Mouse (Mus musculus) intestine, embryonic 15.5 days (tissue): ENCODE results near the gene Cish. TPM values are rescaled to one million over a fixed set of nuclear protein-coding genes. Genes with fewer than 3 reads are reported as not detected.

ENCODE experiments used
- ATAC-seq: fragments of 200-750 bp; cut with Nextera tagmentation; 2 replicates; pipeline ENCODE4 v1.8.0; 2017; ENCODE audit warnings: moderate TSS enrichment, moderate library complexity
- H3K27ac ChIP-seq: fragments of 300-500 bp; sonication (generic); 2 replicates; pipeline ENCODE4 v1.5.1; 2015; ENCODE audit warnings: mild to moderate bottlenecking, inconsistent platforms
- H3K27me3 ChIP-seq: fragments of 300-500 bp; sonication (generic); replicated peaks from 2 replicates; pipeline ENCODE4 v1.6.1; 2015; ENCODE audit warnings: inconsistent platforms
- H3K36me3 ChIP-seq: fragments of 300-500 bp; sonication (generic); 2 replicates; pipeline ENCODE4 v1.6.1; 2015; ENCODE audit warnings: inconsistent platforms
- H3K4me1 ChIP-seq: fragments of 300-500 bp; sonication (generic); replicated peaks from 2 replicates; pipeline ENCODE4 v1.6.1; 2015; ENCODE audit warnings: inconsistent platforms
- H3K4me2 ChIP-seq: fragments of 300-500 bp; sonication (generic); replicated peaks from 2 replicates; pipeline ENCODE4 v1.6.1; 2015; ENCODE audit warnings: mild to moderate bottlenecking, inconsistent platforms
- H3K4me3 ChIP-seq: fragments of 300-500 bp; sonication (generic); replicated peaks from 2 replicates; pipeline ENCODE4 v1.5.1; 2015; ENCODE audit warnings: inconsistent platforms
- H3K9ac ChIP-seq: fragments of 300-500 bp; sonication (generic); 2 replicates; pipeline ENCODE4 v1.6.1; 2015; ENCODE audit warnings: inconsistent platforms
- H3K9me3 ChIP-seq: fragments of 300-500 bp; sonication (generic); 2 replicates; pipeline ENCODE4 v1.6.1; 2016; ENCODE audit warnings: inconsistent platforms
- WGBS: fragments of 180-500 bp; shearing (Covaris S2); methylation state at CpG from one replicate; pipeline ENCODE4 v1.1.7; 2015; 5-methylcytosine and 5-hydroxymethylcytosine counted together
- polyA plus RNA-seq: library from polyadenylated mRNA; unstranded; fragments of >200 nt; fragmentation: Nextera tagmentation; extraction: Ambion mirVana; gene quantifications from 2 replicates; pipeline ENCODE4 v1.2.1, GENCODE M21; 2015

Cish gene
- polyA plus RNA-seq, 1 experiment from 2014 or later: 16.8 TPM

DNA sequence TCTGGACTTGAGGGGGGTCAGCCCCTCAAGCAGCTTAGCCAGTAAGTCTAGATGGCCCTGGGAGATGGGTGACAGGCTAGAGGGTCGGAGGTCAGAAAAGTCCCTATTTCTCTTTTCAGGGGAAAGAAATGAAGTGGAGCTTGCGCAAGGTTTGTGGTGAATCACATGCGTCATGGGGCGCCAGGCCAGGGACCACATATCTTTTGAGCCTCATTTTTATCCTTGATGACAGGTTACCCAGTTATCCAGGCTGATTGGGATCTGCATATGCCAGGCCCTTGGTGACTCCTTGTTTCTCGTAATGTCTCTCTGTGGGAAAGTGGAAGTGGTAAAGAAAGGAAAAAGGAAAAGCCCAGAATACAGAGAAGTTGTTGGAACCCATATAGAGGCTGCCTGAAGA is 31.9 kb upstream of the Cish start:
- Histone ChIP-seq H3K4me3 (no peak overlapping the region), H3K9ac (no peak overlapping the region), H3K9me3 (no peaks in the 10 kb centered on the region), H3K4me1 (no peaks in the 10 kb centered on the region), H3K36me3 (no peaks in the 10 kb centered on the region), H3K27ac (no peak overlapping the region), H3K4me2 (no peak overlapping the region), H3K27me3 (no peaks in the 10 kb centered on the region)
- no peak for ATAC-seq
- 91% methylated on average over 5 of the region's 5 CpGs for WGBS

DNA sequence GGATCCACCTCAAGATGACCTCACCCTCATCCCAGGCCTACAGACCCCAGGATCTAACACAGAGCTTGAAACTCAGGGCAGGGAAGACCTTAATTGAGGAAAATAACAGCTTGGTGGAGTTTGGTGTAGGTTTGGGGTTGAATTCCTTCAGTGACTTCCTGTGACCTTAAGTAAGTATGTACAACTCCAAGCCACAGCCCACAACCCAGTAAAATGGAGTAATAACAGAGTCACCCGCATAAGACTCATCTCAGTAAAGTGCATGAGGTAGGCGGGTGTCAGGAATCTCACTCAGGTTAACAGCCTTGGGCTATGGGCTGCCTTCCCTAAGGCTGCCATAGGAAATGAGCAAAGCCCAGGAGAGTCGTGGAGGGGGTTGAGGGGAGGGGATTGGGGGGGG is 31.1 kb upstream of the Cish start:
- no peak overlapping the region for H3K4me2 ChIP-seq
- no peak overlapping the region for H3K9ac ChIP-seq
- no peaks in the 10 kb centered on the region for H3K9me3 ChIP-seq
- H3K36me3 ChIP-seq: no peaks in the 10 kb centered on the region
- 54% methylated on average over 3 of the region's 3 CpGs for WGBS
- H3K4me3 ChIP-seq: no peak overlapping the region
- no peak for ATAC-seq
- H3K27ac ChIP-seq: no peak overlapping the region
- H3K27me3 ChIP-seq: no peaks in the 10 kb centered on the region
- no peaks in the 10 kb centered on the region for H3K4me1 ChIP-seq

DNA sequence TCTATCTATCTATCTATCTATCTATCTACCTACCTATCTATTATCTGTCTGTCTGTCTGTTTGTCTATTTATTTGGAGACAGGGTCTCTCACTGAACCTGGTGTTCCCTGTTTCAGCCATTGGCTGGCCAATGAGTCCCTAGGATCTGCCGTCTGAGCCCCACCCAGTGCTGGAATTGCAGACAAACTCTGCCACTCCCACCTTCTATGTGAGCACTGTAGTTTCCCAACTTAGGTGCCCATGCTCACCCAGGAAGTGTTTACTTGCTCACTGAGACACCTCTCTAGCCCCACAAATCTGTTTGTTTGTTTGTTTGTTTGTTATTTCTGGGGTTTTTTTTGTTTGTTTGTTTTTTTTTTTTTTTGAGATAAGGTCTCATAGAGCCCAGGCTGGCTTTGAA is 28.8 kb upstream of the Cish start:
- 39% methylated on average over 1 of the region's 1 CpGs for WGBS

DNA sequence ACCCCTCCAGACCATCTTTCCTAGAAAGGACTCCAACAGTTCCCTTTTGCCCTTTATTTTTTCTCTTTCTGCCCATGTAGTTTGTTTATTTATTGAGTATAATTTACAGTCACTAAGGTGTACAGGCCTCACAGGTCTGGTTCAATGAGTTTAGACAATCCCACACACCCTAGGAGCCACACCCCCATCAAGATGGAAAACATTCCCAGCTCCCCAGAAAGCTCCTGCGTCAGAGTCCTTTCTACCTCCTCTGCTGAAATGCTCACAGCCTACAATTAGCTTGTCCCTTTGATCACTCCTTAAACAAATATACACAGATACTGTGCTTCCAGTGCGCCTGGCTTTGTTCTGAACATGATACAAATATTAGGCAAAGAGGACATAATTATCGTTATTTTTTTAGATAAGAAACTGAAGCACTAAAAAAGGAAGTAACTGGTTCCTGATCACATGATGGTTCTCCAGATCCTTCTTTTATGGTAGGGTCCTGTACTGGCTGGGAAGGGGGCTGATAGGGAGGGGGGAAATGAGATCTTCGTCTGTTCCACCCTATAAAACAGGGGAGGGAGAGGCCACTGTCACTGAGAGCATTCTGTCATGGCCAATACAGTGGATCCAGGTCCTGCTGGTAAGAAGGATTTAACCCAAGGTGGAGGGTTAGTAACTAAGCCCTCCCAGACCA is 28.0 kb upstream of the Cish start:
- H3K27me3 ChIP-seq: no peaks in the 10 kb centered on the region
- no peaks in the 10 kb centered on the region for H3K4me1 ChIP-seq
- no peak overlapping the region for H3K4me3 ChIP-seq
- WGBS: 19% methylated on average over 4 of the region's 4 CpGs
- H3K36me3 ChIP-seq: no peaks in the 10 kb centered on the region
- H3K9ac ChIP-seq: no peak overlapping the region
- no peak overlapping the region for H3K4me2 ChIP-seq
- H3K27ac ChIP-seq: no peak overlapping the region
- H3K9me3 ChIP-seq: no peaks in the 10 kb centered on the region
- ATAC-seq: peak; percentile 35; the same call in 1 of the 2 replicates

More for the DNA sequence above, 28.8 kb upstream of the Cish start:
- Histone ChIP-seq H3K27me3 (no peaks in the 10 kb centered on the region), H3K9ac (no peak overlapping the region), H3K9me3 (no peaks in the 10 kb centered on the region), H3K4me1 (no peaks in the 10 kb centered on the region), H3K4me2 (no peak overlapping the region), H3K36me3 (no peaks in the 10 kb centered on the region), H3K27ac (no peak overlapping the region), H3K4me3 (no peak overlapping the region)
- ATAC-seq: 0 out of 2 replicates have a peak, but pooled peaks have one; percentile 64

DNA sequence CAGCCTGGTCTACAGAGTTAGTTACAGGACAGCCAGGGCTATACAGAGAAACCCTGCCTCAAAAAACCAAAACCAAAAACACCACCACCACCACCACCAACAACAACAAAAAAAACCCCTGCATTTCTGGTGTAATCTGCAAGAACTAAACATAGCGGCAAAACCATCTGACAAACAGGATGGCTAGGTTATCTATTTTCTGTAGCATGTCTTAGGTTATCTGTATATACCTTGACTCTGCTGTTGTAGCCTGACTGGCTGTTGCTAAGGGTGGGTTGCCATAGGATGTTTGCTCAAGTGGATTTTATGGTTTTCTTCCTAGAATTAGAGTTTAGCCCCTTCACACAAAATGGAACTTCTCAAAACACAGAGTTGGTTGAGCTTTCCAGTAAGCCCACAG is 26.1 kb upstream of the Cish start:
- Histone ChIP-seq H3K4me3 (no peak overlapping the region), H3K9ac (no peak overlapping the region), H3K27me3 (no peaks in the 10 kb centered on the region), H3K4me2 (no peak overlapping the region), H3K4me1 (no peaks in the 10 kb centered on the region), H3K9me3 (no peaks in the 10 kb centered on the region), H3K36me3 (no peaks in the 10 kb centered on the region), H3K27ac (no peak overlapping the region)
- 86% methylated on average over 1 of the region's 1 CpGs for WGBS
- no peak for ATAC-seq

DNA sequence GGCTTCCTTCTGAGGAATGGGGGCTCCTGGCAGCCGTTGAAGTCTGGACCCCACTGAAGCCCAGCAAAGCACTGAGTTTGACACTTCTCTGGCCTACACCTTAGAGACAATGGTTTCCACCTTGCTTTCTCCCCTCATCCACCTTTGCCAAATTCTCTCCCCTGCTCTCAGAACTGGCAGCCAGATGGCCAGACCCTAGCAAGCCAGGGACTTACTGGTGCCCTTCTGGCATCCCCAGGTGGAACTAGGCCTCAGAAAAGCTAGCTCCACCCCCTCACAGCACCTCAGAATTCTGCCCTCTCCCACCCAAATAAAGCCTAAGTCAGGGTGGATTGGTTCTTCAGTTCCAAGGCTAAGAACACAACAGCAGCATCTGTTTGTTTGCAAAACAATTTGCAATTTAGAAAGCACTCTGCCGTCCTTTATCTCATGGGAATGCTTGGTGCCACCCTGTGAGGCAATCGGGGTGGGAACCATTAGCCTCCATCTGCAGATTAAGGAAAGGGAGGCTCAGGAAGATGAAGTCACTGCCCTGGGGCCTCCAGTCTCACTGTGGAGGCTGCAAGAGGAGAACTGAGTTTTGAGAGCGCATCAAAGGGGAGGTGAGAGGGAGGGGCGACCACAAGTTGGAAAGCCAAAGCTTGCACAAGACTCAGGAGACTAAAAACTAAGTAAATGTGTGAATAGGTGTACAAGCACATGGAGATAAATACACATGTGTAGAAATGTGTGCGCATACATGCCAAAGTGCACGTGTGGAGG is 24.5 kb upstream of the Cish start:
- H3K36me3 ChIP-seq: no peaks in the 10 kb centered on the region
- no peaks in the 10 kb centered on the region for H3K9me3 ChIP-seq
- WGBS: 75% methylated on average over 7 of the region's 7 CpGs
- H3K27ac ChIP-seq: no peak overlapping the region
- no peak overlapping the region for H3K4me2 ChIP-seq
- ATAC-seq: no peak
- H3K9ac ChIP-seq: no peak overlapping the region
- no peak overlapping the region for H3K4me3 ChIP-seq
- H3K4me1 ChIP-seq: no peaks in the 10 kb centered on the region
- no peaks in the 10 kb centered on the region for H3K27me3 ChIP-seq

DNA sequence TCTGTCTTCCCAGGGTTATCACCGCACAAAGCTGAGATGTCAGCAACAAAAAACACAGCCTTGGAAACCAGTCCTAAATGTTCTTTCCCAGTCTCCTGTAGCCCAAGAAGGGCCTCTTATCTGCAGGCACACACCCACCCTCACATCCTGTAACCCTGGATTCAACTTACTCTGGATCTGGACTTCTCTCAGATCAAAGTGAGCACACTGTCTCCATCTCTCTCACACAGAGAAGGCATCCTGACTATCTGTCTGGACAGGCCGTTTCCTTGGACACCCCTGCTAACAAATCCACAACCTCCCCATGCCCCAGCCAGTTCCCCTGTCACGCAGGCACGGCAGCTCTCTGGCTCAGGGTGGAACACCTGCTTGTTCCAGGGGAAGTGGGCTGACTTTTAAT is 23.5 kb upstream of the Cish start:
- Histone ChIP-seq H3K9ac (no peak overlapping the region), H3K4me1 (no peaks in the 10 kb centered on the region), H3K4me2 (no peak overlapping the region), H3K4me3 (no peak overlapping the region), H3K36me3 (no peaks in the 10 kb centered on the region), H3K27ac (no peak overlapping the region), H3K27me3 (no peaks in the 10 kb centered on the region), H3K9me3 (no peaks in the 10 kb centered on the region)
- no peak for ATAC-seq
- 54% methylated on average over 4 of the region's 4 CpGs for WGBS

DNA sequence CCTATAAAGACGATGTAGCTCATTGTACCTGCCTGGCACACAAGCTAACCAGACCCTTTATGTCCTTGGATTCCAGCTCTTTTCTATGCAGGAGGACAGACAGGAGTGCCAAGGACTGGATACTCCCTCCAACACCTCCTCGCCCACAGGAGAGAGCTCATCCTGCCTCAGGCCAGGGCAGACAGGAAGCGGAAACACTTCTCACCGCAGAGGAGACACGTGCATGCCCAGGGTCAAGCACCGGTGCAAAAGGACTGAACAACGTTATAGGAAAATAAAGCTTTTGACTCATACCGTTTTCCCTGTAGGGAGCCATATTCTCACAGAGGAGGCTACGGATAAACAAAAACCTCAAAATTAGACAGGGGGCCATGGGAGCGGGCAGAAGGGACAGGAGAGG is 22.6 kb upstream of the Cish start:
- no peak for ATAC-seq
- Histone ChIP-seq H3K27ac (no peak overlapping the region), H3K27me3 (no peaks in the 10 kb centered on the region), H3K36me3 (no peaks in the 10 kb centered on the region), H3K9me3 (no peaks in the 10 kb centered on the region), H3K4me2 (no peak overlapping the region), H3K9ac (no peak overlapping the region), H3K4me3 (no peak overlapping the region), H3K4me1 (no peaks in the 10 kb centered on the region)
- 63% methylated on average over 10 of the region's 10 CpGs for WGBS

DNA sequence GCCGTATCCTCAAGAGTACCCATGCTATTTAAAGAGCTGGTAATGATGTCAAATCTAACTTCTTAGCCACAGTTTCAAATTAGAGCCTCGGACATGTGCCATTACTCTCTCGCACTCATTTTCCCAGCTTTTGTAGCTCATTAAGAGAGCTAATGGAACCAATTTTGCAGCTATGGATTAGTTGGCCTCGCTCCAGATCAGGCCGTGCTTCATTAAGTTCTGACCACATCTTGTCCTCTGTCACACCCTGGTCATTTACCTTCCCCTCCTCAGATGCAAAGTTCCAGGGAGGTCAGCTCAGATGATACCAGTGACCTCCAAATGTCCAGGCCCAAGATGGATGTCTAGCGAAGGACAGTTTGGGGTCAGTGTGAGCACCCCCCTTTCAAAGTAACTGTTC is 21.1 kb upstream of the Cish start:
- Histone ChIP-seq H3K9ac (no peak overlapping the region), H3K4me1 (peaks cover 10% of the 10 kb centered on the region), H3K36me3 (no peaks in the 10 kb centered on the region), H3K27me3 (no peaks in the 10 kb centered on the region), H3K4me3 (no peak overlapping the region), H3K27ac (no peak overlapping the region), H3K4me2 (no peak overlapping the region), H3K9me3 (no peaks in the 10 kb centered on the region)
- ATAC-seq: no peak
- 87% methylated on average over 6 of the region's 6 CpGs for WGBS

DNA sequence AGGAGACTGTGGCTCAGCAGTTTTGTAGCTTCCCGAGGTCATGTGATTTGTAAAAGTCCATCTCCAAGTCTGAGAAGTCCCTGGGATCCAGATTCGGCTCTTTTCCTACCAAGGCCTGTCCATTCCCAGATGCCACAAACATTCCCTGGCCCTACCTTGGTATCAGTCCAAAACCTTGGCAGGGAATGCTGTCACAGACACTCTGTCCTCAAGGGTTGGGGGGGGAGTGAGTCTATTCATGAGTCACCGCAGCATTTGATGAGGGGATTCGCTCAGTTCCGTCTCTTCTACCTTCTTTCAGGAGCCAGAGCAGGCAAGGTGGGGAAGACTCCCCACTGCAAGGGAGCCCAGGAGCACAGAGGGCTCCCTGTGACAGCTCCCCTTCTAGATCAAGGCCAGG is 20.1 kb upstream of the Cish start:
- H3K27ac ChIP-seq: no peak overlapping the region
- H3K4me1 ChIP-seq: peaks cover 19% of the 10 kb centered on the region
- H3K4me3 ChIP-seq: no peak overlapping the region
- H3K4me2 ChIP-seq: no peak overlapping the region
- no peaks in the 10 kb centered on the region for H3K9me3 ChIP-seq
- WGBS: 87% methylated on average over 5 of the region's 5 CpGs
- no peaks in the 10 kb centered on the region for H3K27me3 ChIP-seq
- no peak for ATAC-seq
- H3K36me3 ChIP-seq: no peaks in the 10 kb centered on the region
- H3K9ac ChIP-seq: no peak overlapping the region

DNA sequence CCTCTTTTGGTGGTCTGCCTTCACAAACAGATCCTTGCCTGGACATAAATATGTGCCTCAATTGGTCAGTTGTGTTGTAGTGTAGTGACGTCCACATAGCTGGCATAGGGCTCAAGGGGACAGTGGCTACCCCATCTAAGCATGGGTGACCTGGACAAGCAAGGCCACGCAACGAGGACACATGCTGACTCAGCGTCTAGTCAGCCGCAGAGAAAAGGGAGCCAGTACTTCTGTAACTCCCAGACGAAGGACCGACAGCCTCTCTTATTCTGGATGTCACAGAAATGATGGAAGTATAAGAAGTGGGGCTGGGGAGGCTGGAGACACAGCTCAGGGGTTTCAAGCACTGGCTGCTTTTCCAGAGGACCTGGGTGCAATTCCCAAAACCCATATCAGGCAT is 18.2 kb upstream of the Cish start:
- WGBS: 81% methylated on average over 7 of the region's 7 CpGs
- Histone ChIP-seq H3K4me1 (peaks cover 20% of the 10 kb centered on the region), H3K4me3 (no peak overlapping the region), H3K27ac (no peak overlapping the region), H3K4me2 (no peak overlapping the region), H3K27me3 (no peaks in the 10 kb centered on the region), H3K9ac (no peak overlapping the region), H3K9me3 (no peaks in the 10 kb centered on the region), H3K36me3 (no peaks in the 10 kb centered on the region)
- no peak for ATAC-seq

DNA sequence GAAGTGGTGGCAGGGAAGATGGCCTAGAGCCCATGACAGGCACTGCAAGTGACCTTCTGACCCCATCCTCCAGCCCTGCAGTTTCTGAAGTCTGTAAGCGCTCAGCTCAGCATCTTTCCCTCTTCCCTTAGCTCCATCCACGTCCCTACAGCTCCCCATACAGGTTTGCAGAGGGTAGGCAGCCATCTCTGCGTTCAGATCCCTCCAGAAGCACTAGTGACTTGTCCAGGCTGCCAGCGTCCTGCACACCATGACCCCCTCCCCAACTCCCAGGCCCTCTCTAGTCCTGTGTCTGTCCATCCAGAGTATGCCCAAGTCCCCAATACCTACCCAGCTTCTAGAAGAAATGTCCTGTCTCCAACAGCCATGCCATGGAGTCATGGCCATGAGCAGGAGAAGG is 17.7 kb upstream of the Cish start:
- ATAC-seq: no peak
- Histone ChIP-seq H3K27me3 (no peaks in the 10 kb centered on the region), H3K4me1 (peaks cover 20% of the 10 kb centered on the region), H3K9ac (no peak overlapping the region), H3K9me3 (no peaks in the 10 kb centered on the region), H3K4me2 (no peak overlapping the region), H3K27ac (no peak overlapping the region), H3K36me3 (no peaks in the 10 kb centered on the region), H3K4me3 (no peak overlapping the region)
- WGBS: 53% methylated on average over 4 of the region's 4 CpGs
